Comparison of ENCODE assay signal across 8 mouse cellular contexts in genomic region chr14:25633539-25634300, GRCm38 (mm10).
A peak's percentile ranks its signal among the peaks of the same experiment; 100 is the strongest.
DNase-seq lines count a peak whose midpoint lies in the region; ATAC-seq and TF ChIP-seq lines count a peak whose summit lies in the region.

No protein-coding gene starts in this region.

- H3K4me2 ChIP-seq in forebrain, embryonic 13.5 days: 0 out of 2 replicates have a peak overlapping the region, but pooled peaks have one; percentile 19
- no peak overlapping the region for H3K4me2 ChIP-seq in hindbrain, embryonic 15.5 days

- H3K36me3 ChIP-seq in forebrain, embryonic 13.5 days (ENCODE audit: poor library complexity, severe bottlenecking): peaks cover 65% of the 10 kb centered on the region
- peaks cover 13% of the 10 kb centered on the region for H3K36me3 ChIP-seq in hindbrain, embryonic 15.5 days

- peak overlapping the region; percentile 52 for H3K9ac ChIP-seq in forebrain, embryonic 13.5 days
- no peak overlapping the region for H3K9ac ChIP-seq in hindbrain, embryonic 15.5 days

- H3K4me3 ChIP-seq in gastrocnemius, adult 2 months: no peak overlapping the region
- no peak overlapping the region for H3K4me3 ChIP-seq in forebrain, embryonic 13.5 days
- H3K4me3 ChIP-seq in hindbrain, embryonic 15.5 days: no peak overlapping the region

- WGBS in forebrain, embryonic 13.5 days: 49% methylated on average over 14 of the region's 14 CpGs
- 34% methylated on average over 14 of the region's 14 CpGs for WGBS in hindbrain, embryonic 15.5 days

- DNase-seq in gastrocnemius, adult 2 months: peak; percentile 65
- no peak for DNase-seq in gastrocnemius, postnatal 36 days
- peak; percentile 27 for DNase-seq in Muller cell, postnatal 12 days (ENCODE audit: inconsistent ontology term)
- DNase-seq in right cerebral cortex, postnatal 4 days: peak; percentile 60
- no peak for DNase-seq in spleen, postnatal 36 days (ENCODE audit: low spot score in 2 of 2)
- no peak for DNase-seq in spleen, adult 12 weeks (ENCODE audit: low spot score)

- no peak for TF ChIP-seq CTCF in gastrocnemius, adult 2 months (IDR thresholded peaks at IDR 0.05)

- intact Hi-C loops in gastrocnemius, adult 2 months (cut with DNase I): no loop called here
- intact Hi-C loops in gastrocnemius, postnatal 36 days (cut with DNase I): no loop called here

- 0 out of 2 replicates have a peak, but pooled peaks have one; percentile 25 for ATAC-seq in forebrain, embryonic 13.5 days
- peak; percentile 35; the same call in 1 of the 2 replicates for ATAC-seq in hindbrain, embryonic 15.5 days (ENCODE audit: low FRiP score, low read depth)

- peaks cover 83% of the 10 kb centered on the region for H3K4me1 ChIP-seq in forebrain, embryonic 13.5 days
- peaks cover 82% of the 10 kb centered on the region for H3K4me1 ChIP-seq in hindbrain, embryonic 15.5 days (replicated peaks)

- peak overlapping the region; percentile 28 for H3K27ac ChIP-seq in gastrocnemius, adult 2 months
- peak overlapping the region; percentile 76 for H3K27ac ChIP-seq in forebrain, embryonic 13.5 days
- H3K27ac ChIP-seq in hindbrain, embryonic 15.5 days (replicated peaks): peak overlapping the region; percentile 72

- H3K9me3 ChIP-seq in forebrain, embryonic 13.5 days (replicated peaks): no peaks in the 10 kb centered on the region
- H3K9me3 ChIP-seq in hindbrain, embryonic 15.5 days: no peaks in the 10 kb centered on the region

- H3K27me3 ChIP-seq in forebrain, embryonic 13.5 days: no peaks in the 10 kb centered on the region
- H3K27me3 ChIP-seq in hindbrain, embryonic 15.5 days: no peaks in the 10 kb centered on the region

Comparison
In these comparisons a context has a peak if more than half of its experiments do, and no peak if none do; other contexts are left out.
1. DNase-seq: peak in gastrocnemius, adult 2 months (single experiment), Muller cell, postnatal 12 days (single experiment) and right cerebral cortex, postnatal 4 days (single experiment); none in gastrocnemius, postnatal 36 days (0 of 2), spleen, postnatal 36 days (0 of 2) and spleen, adult 12 weeks (single experiment).
2. Peak in every context shown above with its lines, with median percentiles within 50 percentile points of each other: H3K27ac ChIP-seq.